Mouse (Mus musculus): Measurements from ENCODE around the gene Trio.

The Trio gene

DNA sequence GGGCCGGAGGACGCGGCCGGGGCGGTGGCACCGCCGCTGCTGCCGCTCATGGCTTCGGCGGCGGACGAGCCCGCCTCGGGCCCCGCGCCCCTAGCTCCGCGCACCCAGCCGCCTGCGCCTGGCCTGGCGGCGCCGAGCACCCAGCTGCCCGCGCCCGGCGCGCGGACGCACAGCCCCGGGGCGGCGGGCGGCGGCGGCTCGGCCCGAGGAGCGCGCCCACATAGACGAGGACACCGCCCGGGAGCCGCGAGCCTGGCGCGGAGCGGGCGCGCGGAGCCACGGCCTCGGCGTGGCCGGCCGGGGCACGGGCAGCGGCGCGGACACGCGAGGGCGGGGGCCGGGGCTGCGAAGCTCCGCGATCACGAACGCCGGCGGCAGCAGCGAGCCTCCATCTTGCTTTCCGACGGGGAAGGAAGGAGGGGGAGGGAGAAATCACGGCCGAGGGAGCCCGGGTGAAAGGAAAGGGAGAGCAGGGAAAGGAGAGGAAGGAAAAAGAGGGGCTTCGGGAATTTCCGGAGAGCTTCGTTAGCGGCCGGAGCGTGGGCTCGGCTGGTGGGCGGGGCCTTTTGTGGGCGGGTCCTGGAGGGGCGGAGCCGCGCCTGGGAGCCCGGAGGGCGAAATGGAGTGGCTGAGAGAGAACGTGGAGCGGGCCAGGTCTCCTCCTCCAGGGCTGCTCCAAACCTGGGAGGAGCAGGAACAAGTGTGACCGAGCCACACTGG lies at the start of gene Trio:
Trio (minus strand) TSS at position 402 of the 720 bp plus-strand sequence.
- peak; percentile 98 for DNase-seq

DNA sequence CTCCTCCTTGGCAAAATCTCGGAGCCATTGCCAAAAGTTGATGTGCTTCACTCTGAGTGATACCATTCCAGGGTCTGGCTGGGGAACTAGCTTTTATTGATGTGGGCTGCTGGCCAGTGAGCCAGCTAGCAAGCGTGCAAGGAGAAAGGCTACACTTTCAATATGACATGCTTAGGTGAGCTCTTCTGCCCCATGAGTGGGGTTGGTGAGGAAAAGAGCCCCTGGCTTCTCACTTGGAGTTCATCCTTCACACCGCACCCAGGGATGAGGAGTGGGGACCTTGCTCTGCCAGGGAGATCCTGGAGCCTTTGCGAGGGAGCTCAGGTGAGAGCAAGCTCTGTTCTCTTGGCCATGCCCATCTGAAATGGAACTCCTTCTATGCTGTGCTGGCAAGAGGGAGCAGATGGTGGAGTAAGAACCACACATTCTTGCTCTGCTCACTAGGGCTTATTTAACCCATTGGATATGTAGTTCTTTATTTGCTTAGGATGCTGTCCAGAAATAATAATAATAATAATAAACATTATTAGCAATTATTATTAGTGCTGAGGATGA lies 48.8 kb upstream of the Trio start:
- DNase-seq: no peak

DNA sequence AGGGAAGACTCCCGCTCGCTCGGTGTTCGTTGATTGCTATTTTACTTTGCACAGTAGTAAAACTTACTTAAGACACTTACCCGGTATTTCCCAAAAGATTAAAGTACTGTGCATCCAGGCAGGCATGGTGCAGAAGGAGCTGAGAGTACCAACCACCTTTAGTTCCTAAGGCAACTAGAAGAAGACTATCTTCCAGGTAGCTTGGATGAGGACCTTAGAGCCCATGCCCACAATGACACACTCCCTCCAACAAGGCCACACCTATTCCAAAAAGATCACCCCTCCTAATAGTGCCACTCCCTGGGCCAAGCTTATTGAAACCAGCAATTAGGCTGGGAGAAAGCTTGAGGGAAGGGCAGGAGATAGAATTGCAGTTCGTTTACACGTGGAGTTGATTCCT lies 46.0 kb upstream of the Trio start:
- no peak for DNase-seq

DNA sequence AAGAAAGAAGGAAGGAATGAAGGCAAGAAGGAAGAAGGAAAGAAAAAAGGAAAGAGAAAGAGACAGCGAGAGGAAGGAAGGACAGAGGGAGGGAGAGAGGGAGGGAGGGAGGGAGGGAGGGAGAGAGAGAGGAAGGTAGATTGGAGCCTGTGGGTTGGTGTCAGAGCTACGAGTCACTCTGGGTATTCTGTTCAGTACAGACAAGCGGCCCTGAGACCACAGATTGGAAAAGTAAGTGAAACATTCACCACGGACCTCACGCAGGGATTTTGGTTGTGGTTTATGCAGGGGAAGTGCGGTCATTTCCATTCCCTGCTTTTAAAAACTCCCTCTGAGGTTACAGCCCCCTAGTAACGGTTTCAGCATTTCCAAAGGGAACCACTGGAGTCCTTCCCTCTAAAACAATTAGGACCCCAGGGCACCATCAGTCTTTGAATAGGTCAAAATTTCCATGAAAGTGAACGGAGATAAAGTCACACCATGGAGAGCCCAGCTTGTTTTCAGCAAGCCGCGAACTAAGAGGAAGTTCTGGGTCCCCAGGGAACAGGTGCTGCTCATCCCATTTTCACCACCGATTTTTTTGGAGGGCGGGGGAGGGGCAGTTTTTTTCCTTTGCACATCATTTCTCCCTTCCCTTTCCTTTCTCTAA lies 45.2 kb upstream of the Trio start:
- DNase-seq: no peak

DNA sequence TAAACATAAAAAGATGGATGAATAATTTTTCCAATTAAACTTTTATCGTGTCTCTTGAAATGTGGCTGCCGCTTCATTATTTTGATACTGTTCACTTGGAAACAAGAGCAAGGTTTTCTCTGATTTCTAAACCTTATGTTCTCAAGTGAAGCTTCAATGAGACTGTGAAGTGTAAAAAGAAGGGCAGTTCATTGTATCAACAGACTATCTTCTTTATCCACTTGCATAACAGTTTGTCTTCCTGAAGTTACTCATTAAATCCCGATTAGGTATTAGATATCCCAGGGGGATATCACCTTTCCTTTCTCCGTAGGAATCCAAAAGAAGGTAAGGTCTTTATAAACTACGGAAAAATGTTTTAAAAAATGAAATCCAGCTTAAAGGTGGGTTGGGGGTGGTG lies 44.6 kb upstream of the Trio start:
- DNase-seq: no peak

DNA sequence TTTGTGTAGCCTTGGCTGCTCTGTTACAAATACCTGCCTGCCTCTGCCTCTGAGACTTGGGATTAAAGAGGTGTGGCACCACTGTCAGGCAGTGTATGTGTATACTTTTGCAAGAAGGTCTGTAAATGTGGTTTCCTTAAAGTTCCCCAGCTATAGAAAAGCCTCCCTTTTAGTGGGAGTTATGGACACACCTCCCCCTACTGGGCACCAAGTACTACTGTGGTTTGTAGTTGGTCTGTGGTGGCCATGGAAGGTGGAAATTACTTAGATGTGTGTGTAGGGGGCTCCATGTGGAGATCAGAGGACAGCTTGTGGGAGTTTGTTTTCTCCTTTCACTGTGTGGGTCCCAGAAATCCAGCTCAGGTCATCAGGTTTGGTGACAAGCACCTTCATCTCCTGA lies 41.7 kb upstream of the Trio start:
- no peak for DNase-seq

DNA sequence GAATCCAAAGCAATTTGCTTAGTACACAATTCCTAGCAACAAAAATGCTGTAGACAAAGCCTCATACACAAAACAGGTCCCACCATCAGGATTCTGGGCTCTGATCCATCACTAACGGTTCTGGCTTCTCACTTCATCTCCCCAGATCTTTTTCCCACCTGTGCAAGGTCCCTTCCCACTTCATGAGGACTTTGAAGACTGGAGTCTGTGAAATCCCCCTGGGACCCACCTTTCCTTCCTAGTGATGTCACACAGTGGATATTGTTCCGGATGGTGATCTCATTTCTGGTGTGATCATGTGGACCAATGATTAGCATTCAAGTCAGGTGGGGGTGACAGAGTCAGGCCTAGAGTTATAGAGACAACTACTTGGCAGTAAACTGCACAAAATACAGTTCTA lies 40.8 kb upstream of the Trio start:
- DNase-seq: no peak

DNA sequence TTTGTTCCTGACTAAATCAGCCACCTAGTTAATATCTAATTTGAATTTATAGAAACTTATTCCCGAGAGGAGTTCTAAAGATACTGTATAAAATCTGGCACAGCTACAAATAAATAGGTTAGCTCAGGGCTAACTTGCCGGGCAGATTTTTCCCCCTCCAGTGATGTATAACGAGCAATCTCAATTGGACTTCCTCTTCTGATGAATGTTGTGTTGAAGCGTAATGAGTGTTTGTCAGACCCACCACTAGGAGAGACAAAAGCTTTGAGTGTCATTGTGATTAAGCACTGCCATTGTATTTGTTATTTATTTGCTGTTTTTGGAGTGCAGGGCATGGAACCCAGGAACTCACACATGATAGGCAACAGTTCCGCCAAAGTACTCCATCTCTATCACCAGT lies 39.9 kb upstream of the Trio start:
- no peak for DNase-seq

DNA sequence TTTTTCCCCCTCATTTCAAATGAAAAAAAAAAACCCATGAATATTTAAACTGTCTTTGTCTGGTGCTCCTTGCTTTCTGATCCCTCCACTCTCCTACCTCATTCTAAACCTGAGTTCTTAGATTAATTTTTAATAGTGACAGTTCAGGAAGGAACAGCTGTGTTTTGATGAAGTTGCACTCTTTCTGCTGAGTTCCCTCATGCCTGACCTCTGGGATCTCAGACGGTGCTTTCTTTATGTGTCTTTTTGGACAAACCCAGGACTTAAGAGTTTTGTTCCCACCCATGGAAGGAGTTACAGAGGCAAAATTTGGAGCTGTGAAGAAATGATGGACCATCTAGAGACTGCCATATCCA lies 39.1 kb upstream of the Trio start:
- no peak for DNase-seq

DNA sequence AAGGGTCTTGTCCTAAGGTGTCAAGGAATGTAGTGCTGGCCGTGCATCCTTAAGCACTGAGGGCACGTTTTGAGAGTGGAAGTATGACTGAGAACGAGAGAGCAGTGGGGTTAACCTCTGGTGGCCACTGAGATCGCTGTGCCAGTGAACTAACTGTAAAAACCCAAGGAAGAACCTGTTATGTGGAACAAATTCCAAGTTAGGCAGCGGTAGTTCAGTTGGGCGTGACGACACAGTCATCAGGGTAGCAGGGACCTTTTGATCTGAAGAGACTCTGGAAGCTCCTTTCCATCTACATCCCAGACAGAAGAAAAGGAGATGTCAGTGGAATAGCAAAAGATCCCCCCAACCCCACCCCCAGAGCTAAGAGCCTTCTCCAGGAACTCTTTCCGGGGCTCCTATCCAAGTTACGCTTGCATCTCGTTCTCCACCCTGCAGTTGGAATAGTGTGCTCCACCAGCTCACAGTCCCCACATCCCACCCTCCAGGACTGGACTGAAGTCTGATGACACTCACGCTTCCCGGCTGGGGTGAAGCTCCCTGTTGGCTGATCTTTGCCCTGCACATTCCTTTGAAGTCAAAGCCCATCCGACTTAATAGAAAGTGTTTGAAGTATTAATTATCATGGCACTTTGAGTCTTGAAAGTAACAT lies 38.6 kb upstream of the Trio start:
- DNase-seq: no peak

DNA sequence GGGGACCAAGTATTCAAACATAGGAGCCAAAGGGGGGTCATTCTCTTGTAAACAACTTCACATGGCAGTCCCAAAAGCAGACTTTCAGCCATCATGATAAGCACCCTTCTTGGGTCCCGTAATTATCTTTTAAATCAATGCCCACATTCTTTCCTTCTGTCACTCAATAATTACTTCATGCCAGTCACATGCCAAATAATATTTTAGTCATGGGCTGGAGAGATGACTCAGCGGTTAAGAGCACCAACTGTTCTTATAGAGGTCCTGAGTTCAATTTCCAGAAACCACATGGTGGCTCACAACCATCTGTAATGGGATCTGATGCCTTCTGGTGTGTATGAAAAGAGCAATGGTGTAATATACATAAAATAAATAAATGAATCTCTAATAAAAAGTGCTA lies 37.8 kb upstream of the Trio start:
- no peak for DNase-seq

DNA sequence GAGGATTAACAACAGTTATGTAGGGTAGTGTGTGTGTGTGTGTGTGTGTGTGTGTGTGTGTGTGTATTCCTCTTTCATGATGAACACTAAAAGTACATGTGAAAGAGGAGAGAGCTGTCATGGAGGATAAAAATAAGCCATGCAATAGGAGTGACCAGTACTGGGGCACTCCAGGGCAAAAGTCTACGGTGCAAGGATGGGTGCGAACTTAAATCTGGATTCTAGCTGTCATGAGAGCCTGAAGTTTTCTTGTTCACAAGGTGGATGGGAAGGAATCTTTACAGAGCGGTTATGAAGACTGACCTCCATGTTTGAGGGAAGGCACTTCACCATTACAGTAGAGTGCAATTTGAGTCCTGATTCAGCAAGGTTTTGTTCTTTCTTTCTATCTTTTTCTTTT lies 36.4 kb upstream of the Trio start:
- no peak for DNase-seq

DNA sequence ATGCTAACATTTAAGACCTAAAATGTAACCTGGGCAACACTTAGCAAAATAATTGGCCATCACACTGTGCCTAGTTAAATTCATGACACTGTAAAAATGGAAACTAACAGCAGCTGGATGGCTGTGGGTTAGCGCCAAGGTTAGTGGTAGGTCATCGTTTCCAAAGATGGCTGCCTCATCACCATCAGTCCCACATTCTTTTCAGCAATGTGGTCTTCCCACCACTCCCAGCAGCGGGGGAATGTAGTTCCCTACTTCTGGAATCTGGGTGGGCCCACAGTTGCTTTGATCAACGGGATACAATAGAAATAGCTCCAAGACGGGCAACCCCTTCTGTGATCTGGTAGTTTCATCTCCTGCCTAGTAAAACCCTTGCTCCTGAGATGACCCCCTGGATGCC lies 35.3 kb upstream of the Trio start:
- DNase-seq: no peak

DNA sequence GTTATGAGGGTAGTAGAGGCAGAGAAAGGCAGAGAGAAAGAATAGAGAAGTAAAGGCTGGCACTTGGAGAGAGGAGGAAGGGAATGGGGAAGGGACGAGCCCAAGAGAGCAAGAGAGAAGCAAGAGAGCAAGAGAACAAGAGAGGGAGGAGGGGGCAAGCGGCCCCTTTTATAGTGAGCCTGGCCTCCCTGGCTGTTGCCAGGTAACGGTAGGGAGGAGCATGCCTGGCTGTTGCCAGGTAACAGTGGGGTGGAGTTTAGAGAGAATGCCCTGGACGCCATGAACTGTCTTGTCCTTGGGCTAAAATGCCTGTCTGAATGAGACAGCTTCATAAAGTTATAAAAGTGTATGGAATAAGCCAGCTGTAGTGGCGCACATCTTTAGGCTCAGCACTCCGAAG lies 34.8 kb upstream of the Trio start:
- no peak for DNase-seq

DNA sequence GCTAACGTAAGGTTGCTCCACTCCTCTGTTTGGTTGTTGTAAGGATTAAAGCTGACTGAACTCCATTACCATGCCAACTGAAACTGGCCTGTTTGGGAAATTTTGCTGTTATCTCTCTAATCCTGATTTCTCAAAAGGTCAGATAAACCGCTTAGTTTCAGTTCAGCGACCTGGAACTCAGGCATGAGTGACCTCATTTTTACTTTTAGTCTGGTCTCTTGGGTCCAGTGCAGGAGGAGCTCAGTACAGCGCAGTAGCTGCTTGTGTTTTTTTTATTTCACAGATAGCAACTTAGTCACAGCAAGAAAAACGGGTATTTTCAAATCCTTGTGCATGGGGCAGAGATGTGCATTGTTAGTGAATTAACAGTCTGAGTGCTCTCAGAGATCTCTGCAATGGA lies 31.9 kb upstream of the Trio start:
- no peak for DNase-seq

DNA sequence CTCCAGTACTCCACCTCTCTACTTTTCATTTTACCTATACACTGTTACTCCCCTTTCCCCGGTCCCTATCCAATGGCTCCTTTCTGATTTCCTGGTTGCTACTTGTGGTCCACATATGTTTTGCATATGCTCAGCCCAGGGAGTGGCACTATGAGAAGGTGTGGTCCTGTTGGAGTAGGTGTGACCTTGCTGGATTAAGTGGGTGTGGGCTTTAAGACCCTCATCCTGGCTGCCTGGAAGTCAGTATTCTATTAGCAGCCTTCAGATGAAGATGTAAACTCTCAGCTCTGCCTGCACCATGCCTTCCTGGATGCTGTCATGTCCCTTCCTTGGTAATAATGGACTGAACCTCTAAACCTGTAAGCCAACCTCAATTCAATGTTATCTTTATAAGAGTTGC lies 29.1 kb upstream of the Trio start:
- no peak for DNase-seq

DNA sequence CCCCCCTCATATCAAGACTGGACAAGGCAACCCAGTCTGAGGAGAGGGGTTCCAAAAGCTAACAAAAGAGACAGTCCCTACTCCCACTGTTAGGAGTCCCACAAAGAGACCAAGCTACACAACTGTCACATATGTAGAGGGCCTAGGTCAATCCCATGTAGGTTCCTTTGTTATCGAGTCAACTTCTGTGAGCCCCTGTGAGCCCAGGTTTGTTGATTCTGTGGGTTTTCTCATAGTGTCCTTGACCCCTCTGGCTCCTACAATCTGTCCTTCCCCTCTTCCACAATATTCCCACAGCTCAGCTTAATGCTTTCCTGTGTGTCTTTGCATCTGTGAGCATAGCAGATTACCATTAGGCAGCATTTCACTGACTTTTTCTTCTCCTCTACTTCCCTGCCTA lies 28.5 kb upstream of the Trio start:
- DNase-seq: no peak

DNA sequence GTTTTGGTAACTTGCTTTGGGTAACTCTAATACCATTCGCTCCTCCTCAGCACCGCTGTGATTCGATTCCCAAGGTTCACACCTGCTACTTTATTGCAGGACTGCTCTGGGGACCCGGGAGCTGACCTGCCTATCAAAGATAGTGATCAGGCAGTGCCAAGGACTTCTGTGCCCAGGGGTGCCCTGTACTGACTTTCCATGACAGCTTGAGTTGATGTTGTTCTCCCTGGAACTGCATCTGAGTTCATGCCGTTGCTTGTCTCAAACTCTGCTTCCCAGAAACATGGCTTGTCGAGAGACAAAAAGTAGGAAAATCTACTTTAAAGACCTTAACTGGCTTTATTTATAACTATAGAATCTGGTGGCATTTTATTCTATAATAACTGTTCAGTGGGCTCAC lies 27.6 kb upstream of the Trio start:
- DNase-seq: no peak

DNA sequence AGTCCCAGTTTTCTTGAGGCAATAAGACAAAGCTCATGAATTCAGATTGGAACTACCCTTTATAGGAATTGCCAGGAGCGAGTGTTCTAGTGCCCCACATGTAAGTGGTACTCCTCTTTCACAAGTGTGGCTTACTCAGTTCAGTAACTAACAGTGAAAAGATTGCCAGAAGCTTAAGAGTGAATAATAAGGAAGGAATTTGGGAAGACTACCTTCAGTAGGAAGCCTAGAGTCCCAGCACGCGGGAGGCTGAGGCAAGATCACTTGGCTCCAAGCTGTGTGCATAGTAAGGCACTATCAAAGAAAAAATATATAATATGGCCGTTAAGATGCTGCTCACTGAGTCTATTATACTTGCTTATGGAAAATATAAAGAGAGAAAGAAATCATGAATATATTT lies 26.2 kb upstream of the Trio start:
- no peak for DNase-seq

DNA sequence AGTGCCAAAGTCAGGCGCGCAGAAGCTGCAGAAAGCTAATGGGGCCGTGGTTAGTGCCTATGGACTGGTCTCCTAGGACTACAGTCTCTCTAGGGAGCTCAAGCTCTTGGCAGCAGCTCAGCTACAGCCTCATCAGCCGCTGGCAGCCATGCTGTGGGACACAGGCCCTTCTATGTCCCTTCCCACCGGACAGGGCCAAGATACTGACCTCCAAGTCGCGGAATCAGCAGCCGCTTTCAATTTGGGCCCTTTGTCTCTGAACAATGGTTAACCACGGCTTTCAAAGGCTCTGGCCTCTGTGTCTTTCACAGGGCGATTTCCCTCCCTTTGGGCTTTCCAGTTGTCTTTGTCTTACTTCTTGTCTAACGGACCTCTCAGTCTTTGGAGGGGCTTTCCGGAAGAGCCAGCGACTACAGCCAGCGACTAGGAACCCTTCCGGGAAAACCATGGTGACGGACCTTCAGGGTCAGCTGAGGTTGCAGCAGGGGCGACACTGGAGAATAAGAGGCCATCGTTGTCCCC lies 25.5 kb upstream of the Trio start:
- DNase-seq: no peak

DNA sequence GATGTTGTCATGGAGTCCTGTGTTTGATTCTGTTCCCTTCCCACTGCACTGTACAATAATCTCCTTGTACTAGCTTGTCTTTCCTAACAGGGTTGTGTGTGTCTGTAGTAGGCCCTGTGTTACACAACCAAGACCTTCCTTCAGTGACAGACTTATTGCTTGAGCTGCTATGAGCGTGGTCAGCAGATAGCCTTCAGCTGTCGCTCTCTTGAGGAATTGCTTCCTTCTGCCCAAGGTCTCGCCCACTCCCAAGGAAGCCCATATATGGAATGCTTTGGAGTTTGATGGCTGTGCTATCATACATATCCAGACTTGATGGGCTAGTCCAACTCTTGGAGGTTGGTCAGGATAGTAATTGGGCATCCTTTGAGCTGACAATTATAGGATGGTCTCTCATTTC lies 22.1 kb upstream of the Trio start:
- DNase-seq: no peak

DNA sequence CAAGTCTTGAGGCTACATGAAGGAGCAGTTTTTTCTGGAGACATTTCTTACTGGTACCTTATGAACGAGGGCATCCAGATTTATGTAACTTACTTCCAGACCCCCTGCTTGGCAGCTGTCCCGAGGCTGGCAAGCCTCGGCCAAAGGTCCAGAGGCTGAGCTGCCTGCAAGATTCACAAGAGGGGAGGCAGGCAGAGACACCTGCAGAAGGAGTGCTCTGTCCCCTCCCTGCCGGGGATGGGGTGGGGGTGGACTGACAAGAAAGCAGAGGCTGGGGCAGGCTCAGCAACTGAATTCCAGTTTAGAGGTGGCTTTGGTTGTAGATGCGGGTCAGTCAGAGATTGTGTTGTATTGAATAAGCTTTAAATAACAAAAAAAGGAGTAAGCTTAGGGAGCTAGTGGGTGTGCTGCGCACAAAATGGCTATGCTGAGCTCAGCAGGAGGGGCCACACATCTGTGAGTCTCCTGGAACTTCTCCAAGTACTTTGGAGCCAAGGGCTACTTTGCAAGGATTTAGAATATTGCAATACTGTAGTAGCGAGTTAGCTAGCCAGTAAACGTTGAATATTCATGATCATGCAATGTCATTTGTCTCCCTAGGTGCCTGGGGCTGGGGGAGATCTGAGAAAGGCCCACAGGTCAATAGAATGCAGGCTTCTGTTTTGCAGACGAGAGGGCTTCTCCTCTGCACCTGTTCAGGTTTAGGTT lies 15.7 kb upstream of the Trio start:
- DNase-seq: no peak

DNA sequence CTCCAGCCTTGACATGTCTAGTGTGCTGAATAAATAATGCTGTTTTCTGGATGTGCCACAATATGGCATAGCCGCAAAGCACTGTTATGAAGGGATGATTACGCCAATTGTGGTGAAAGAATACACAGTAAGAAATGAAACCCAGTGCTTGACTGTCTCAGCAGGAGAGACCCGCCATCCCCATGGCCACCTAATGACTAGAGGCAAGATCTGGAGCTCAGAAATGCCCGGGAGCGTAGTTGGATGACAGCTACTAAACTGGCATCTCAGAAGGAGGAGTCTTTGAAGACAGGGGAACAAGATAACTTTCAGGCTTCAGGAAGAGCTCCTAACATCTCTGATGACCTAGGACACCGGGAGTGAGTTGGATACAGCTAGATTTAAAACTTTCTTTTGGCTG lies 12.0 kb upstream of the Trio start:
- no peak for DNase-seq

DNA sequence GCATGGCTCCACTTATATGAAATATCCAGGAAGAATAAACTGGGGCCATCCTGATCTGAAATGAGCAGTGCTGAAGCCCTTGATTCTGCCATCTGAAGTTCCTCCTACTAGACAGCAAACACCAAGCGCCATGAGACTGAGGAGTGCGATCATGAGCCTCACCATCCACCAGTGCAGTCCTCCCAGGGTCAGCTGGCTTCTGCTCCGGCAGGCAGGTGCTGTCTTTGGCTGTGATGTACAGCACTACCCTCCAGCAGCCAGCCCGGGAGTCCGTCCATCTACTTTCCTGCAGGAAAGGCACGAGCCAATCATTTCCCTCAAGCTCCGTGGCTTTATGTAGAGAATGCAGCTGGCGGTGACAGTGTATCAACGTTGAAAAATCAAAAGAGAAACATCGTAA lies 10.0 kb upstream of the Trio start:
- no peak for DNase-seq
